Mouse (Mus musculus) stomach, postnatal 0 days (tissue): ENCODE data around the gene Aco2.

Experiments used
- CTCF ChIP-seq: IDR thresholded peaks from 2 replicates; pipeline ENCODE4 v1.5.1; 2016; ENCODE audit warnings: antibody characterized with exemption, low read depth, mild to moderate bottlenecking, moderate library complexity
- EP300 ChIP-seq: optimal IDR thresholded peaks from 2 replicates; pipeline ENCODE3; 2016; ENCODE audit warnings: antibody characterized with exemption

DNA sequence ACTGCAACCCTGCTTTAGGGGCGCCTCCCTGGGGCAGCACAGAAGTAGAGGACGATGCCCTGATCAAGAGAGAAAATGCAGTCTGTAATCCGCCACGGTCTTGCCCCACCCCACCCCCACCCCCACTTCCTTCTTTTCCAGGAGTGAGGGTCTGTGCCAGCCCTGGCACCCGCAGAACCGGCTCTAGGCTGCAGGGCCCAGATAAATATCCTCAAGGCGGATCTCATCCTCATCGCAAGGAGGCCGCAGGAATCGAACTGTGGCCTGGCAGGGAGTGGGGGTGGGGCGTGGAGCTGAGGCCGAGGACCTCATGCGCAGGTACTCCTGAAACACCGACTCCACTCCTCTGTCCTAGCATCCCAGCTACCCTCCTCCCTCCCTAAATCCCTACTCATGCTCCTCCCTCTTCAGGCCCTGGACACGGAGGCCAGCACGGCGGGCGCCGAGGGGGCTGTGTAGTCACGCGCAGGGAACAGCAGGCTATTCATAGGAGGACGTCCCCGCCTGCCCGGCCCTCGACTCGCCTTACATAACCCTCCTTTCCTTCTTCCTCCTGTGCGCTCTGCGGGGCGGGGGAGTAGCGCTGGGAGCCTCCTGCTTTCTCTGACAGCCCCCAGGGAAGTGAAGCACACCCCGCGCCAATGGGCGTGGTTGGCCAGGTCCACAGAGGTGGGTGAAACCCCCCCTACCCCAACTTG is 35.8 kb upstream of the Aco2 start:
- TF ChIP-seq CTCF (no peak), EP300 (no peak)
